Mouse (Mus musculus) ES-E14 (cell line): ENCODE results near the gene Vmn2r12. TPM values are rescaled to one million over a fixed set of nuclear protein-coding genes. Genes with fewer than 3 reads are reported as not detected.
"Not testable (repeated sequence)": the region's sequence is repeated elsewhere in the genome, so short reads cannot be mapped to it uniquely, and the experiment has no call there.

ENCODE experiments used
- DNase-seq: peaks from one replicate; pipeline ENCODE4 v3.0.0-alpha.2; 2013; ENCODE audit warnings: low read depth, low spot score
- H3K27ac ChIP-seq: 2 replicates; pipeline ENCODE4 v1.5.1; 2012; ENCODE audit warnings: low read depth, mild to moderate bottlenecking, low read length, moderate library complexity, mixed read lengths; ENCODE audit not compliant: poor library complexity, insufficient read depth, severe bottlenecking
- H3K36me3 ChIP-seq: 2 replicates; pipeline ENCODE4 v1.6.1; 2012; ENCODE audit warnings: mild to moderate bottlenecking, low read length, moderate library complexity, mixed read lengths; ENCODE audit not compliant: control insufficient read depth, poor library complexity, insufficient read depth, severe bottlenecking
- H3K4me1 ChIP-seq, 2 experiments: fragments of 150-350 bp in 1 of 2; sonication (generic) in 1 of 2; 2 replicates each; pipeline ENCODE4 v1.6.1; 2012; ENCODE audit warnings: low read length in 2 of 2, mild to moderate bottlenecking in 1 of 2, mixed read lengths in 1 of 2; ENCODE audit not compliant: control insufficient read depth in 2 of 2, insufficient read depth in 2 of 2, poor library complexity in 1 of 2
- H3K4me3 ChIP-seq, 2 experiments: fragments of 150-350 bp in 1 of 2; sonication (generic) in 1 of 2; 2 replicates each; pipeline ENCODE4 v1.5.1; 2012; ENCODE audit warnings: low read length in 2 of 2, low read depth in 1 of 2, mild to moderate bottlenecking in 1 of 2, mixed read lengths in 1 of 2; ENCODE audit not compliant: insufficient read depth in 1 of 2, poor library complexity in 1 of 2, severe bottlenecking in 1 of 2
- H3K9ac ChIP-seq: 2 replicates; pipeline ENCODE4 v1.6.1; 2012; ENCODE audit warnings: low read depth, mild to moderate bottlenecking, low read length, mixed read lengths; ENCODE audit not compliant: poor library complexity, insufficient read depth, severe bottlenecking
- H3K9me3 ChIP-seq: fragments of 150-350 bp; sonication (generic); 2 replicates; pipeline ENCODE4 v1.6.1; 2012; ENCODE audit warnings: low read depth, mild to moderate bottlenecking, low read length; ENCODE audit not compliant: control insufficient read depth, insufficient read depth
- CHD2 ChIP-seq: IDR thresholded peaks from 2 replicates; pipeline ENCODE4 v1.6.1; 2014; ENCODE audit warnings: mild to moderate bottlenecking, low read depth, low read length, inconsistent platforms
- HCFC1 ChIP-seq: IDR thresholded peaks from 2 replicates; pipeline ENCODE4 v1.6.1; 2012; ENCODE audit warnings: low read length, inconsistent platforms, borderline replicate concordance; ENCODE audit not compliant: insufficient read depth
- MAFK ChIP-seq: IDR thresholded peaks from 2 replicates; pipeline ENCODE4 v1.6.1; 2014; ENCODE audit warnings: mild to moderate bottlenecking, low read depth, low read length, inconsistent platforms; ENCODE audit not compliant: insufficient read depth
- ZC3H11A ChIP-seq: IDR thresholded peaks from 2 replicates; pipeline ENCODE4 v1.6.1; 2012; ENCODE audit warnings: low read depth, mild to moderate bottlenecking, inconsistent platforms, low read length, borderline replicate concordance
- ZNF384 ChIP-seq: IDR thresholded peaks from 2 replicates; pipeline ENCODE4 v1.6.1; 2012; ENCODE audit warnings: low read depth, low read length, inconsistent platforms
- in situ Hi-C, 2 experiments: fragments of 600-800 bp; cut with MboI; formaldehyde crosslinking; loops; one replicate each; pipeline ENCODE4 v1.15.1; 2025; ENCODE audit warnings: low sequenced_read_pairs in 2 of 2, inconsistent platforms in 1 of 2; ENCODE audit not compliant: unreplicated experiment in 2 of 2
- total RNA-seq: library from RNA; depleted of rRNA; stranded (reverse); fragments of 300-350 nt; gene quantifications from 2 replicates; pipeline ENCODE4 v1.2.3, GENCODE M21; 2012; rRNA removed

The Vmn2r12 gene
- not detected in 2 replicates for total RNA-seq

DNA sequence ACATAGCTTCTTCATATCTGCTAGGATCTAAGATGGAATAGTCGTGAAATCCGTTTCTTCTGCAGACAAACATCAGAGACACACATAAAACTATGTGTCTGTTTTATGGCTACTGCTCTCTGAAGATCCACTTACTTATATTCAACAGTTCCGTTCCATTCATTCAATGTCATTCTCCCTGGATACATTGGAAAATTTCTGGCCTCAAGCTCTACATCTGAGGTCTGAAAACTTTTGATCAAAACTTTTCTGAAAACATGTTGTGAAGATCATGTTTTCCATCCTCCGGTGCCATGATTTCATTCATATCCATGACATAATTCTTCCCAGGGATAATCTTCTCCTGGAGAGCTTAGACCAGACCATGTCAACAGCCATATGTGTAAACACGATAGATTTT, at the start of gene Vmn2r12:
Gene Vmn2r12, minus strand, starts transcription at position 101 of the 400 bp plus-strand sequence.
- H3K9me3 ChIP-seq, H3K4me3 ChIP-seq, H3K4me1 ChIP-seq, DNase-seq, H3K36me3 ChIP-seq, H3K9ac ChIP-seq, in situ Hi-C loops: not testable (repeated sequence)
- peak within 1 kb of the TSS; percentile 69; the same call in 1 of the 2 replicates for H3K27ac ChIP-seq

DNA sequence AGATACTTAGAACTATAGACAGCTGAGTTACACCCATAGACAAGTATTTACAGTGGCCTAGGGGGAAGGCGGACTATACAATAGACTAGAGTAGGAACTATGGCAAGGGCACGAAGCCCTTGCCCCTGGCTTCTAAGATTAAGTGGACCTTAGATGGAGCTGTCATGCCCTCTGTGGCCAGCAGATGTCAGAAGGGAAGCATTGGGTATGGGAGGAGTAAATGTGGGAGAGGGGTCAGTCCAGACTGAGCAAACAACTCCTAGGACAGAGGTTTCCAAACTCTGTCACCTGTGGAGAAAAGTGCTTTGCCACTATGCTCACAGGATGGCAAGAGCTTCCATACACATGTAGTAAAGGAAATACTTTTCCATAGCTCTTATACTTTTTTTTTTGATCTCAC, 41.8 kb upstream of the Vmn2r12 start:
- no peak for TF ChIP-seq ZC3H11A
- no peak for TF ChIP-seq HCFC1
- TF ChIP-seq ZNF384: no peak
- TF ChIP-seq CHD2: no peak
- TF ChIP-seq MAFK: no peak
- peak; percentile 21 for DNase-seq
- in situ Hi-C loops: no loop called here

DNA sequence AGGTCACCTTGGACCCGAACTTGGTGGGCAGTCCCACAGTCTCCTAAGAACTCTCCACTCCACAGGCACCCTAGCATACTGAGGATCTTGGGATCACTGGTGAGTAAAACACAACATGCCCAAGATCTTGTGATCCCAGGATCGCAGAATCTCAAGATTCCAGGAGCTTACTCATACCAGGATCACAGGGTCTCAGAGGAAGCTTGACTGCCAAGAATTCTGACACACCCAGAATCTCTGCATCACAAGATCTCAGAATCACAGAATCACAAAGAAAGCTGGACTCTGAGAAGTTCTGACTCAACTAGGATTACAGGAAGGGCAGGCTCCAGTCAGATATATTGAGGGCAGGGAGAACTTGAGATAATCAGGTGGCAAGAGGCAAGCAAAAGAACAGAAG, 39.0 kb upstream of the Vmn2r12 start:
- no peak for DNase-seq
- H3K4me3 ChIP-seq: no peak overlapping the region
- in situ Hi-C loops: no loop called here
- H3K9ac ChIP-seq: no peak overlapping the region
- no peaks in the 10 kb centered on the region for H3K4me1 ChIP-seq
- no peak overlapping the region for H3K27ac ChIP-seq
- H3K9me3 ChIP-seq: no peaks in the 10 kb centered on the region
- TF ChIP-seq MAFK (no peak), ZC3H11A (no peak), ZNF384 (no peak), HCFC1 (no peak), CHD2 (no peak)
- H3K36me3 ChIP-seq: no peaks in the 10 kb centered on the region

More for the DNA sequence above, 41.8 kb upstream of the Vmn2r12 start:
- Histone ChIP-seq H3K9ac (no peak overlapping the region), H3K4me1 (no peaks in the 10 kb centered on the region), H3K36me3 (no peaks in the 10 kb centered on the region), H3K4me3 (no peak overlapping the region), H3K9me3 (no peaks in the 10 kb centered on the region), H3K27ac (no peak overlapping the region)

DNA sequence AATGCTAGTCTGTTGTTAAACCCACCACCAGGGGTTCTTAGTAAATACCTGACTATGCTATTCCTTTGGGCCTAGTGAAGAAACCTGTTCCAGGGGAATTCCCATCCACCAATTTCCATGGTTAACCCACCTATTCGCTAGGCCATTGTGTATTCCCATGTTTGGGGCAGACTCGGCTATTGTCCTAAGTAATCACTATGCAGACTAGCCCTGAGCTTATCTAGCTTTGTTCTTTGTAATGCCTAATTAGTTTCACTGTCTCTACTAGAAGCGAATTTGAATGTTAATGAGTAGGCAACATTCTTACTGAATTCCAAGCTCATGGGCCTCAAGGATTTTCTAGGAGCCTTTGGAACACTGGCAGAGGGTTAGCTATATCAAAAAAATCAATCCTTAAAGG, 1.3 kb downstream of the Vmn2r12 start:
- H3K36me3 ChIP-seq, H3K9ac ChIP-seq: not testable (repeated sequence)

GRCm38 (mm10) chr5:109072016-109072415, 25.7 kb downstream of the Vmn2r12 start:
- H3K4me1 ChIP-seq, H3K36me3 ChIP-seq, H3K27ac ChIP-seq, in situ Hi-C loops, H3K9ac ChIP-seq, H3K4me3 ChIP-seq, H3K9me3 ChIP-seq: not testable (repeated sequence)
- peak; percentile 36; the same call in 1 of the 2 replicates for TF ChIP-seq ZC3H11A
- DNase-seq: peak; percentile 52

More for the DNA sequence above, 1.3 kb downstream of the Vmn2r12 start:
- H3K4me3 ChIP-seq, H3K9me3 ChIP-seq, H3K4me1 ChIP-seq, in situ Hi-C loops: not testable (repeated sequence)
- peak overlapping the region; percentile 69; the same call in 1 of the 2 replicates for H3K27ac ChIP-seq
- peak; percentile 71 for DNase-seq
- TF ChIP-seq CHD2: peak; percentile 46; the same call in 1 of the 2 replicates

DNA sequence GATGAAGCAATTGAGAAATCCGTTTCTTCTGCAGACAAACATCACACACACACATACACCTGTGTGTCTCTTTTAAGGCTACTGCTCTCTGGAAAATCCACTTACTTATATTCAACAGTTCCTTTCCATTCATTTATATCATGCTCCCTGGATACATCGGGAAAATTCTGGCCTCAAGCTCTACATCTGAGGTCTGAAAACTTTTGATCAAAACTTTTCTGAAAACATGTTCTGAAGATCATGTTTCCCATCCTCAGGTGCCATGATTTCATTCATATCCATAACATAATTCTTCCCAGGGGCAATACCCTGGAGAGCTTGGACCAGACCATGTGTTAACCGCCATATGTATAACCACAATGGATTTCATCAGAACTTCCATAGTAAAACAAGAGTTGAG, 38.3 kb downstream of the Vmn2r12 start, which contains the start of gene Vmn2r11:
Gene Vmn2r11, minus strand, starts transcription at position 101 of the 400 bp plus-strand sequence.
- H3K9me3 ChIP-seq, H3K9ac ChIP-seq, H3K36me3 ChIP-seq, in situ Hi-C loops, H3K4me3 ChIP-seq, DNase-seq, H3K27ac ChIP-seq, H3K4me1 ChIP-seq: not testable (repeated sequence)
